Mouse (Mus musculus) forebrain, embryonic 15.5 days (tissue): ENCODE results near the gene Gla. TPM values are rescaled to one million over a fixed set of nuclear protein-coding genes. Genes with fewer than 3 reads are reported as not detected.
"Not testable (repeated sequence)": the region's sequence is repeated elsewhere in the genome, so short reads cannot be mapped to it uniquely, and the experiment has no call there.

ENCODE experiments used
- ATAC-seq: fragments of 200-750 bp; cut with Nextera tagmentation; replicated peaks from 2 replicates; pipeline ENCODE4 v1.8.0; 2017; ENCODE audit warnings: mild to moderate bottlenecking, moderate TSS enrichment, moderate library complexity
- H3K27ac ChIP-seq: fragments of 300-500 bp; sonication (generic); replicated peaks from 2 replicates; pipeline ENCODE4 v1.5.1; 2015; ENCODE audit warnings: mild to moderate bottlenecking, inconsistent platforms
- H3K27me3 ChIP-seq: fragments of 300-500 bp; sonication (generic); 2 replicates; pipeline ENCODE4 v1.6.1; 2015; ENCODE audit warnings: inconsistent platforms
- H3K36me3 ChIP-seq: fragments of 300-500 bp; sonication (generic); 2 replicates; pipeline ENCODE4 v1.6.1; 2015; ENCODE audit warnings: mild to moderate bottlenecking, inconsistent platforms
- H3K4me1 ChIP-seq: fragments of 300-500 bp; sonication (generic); 2 replicates; pipeline ENCODE4 v1.6.1; 2015; ENCODE audit warnings: inconsistent platforms
- H3K4me2 ChIP-seq: fragments of 300-500 bp; sonication (generic); replicated peaks from 2 replicates; pipeline ENCODE4 v1.6.1; 2015; ENCODE audit warnings: mild to moderate bottlenecking, inconsistent platforms
- H3K4me3 ChIP-seq: fragments of 300-500 bp; sonication (generic); 2 replicates; pipeline ENCODE4 v1.5.1; 2015; ENCODE audit warnings: mild to moderate bottlenecking, inconsistent platforms
- H3K9ac ChIP-seq: fragments of 300-500 bp; sonication (generic); replicated peaks from 2 replicates; pipeline ENCODE4 v1.6.1; 2015; ENCODE audit warnings: mild to moderate bottlenecking, inconsistent platforms
- H3K9me3 ChIP-seq: fragments of 300-500 bp; sonication (generic); 2 replicates; pipeline ENCODE4 v1.6.1; 2016; ENCODE audit warnings: inconsistent platforms
- WGBS: fragments of 180-500 bp; shearing (Covaris S2); methylation state at CpG from one replicate; pipeline ENCODE4 v1.1.7; 2015; ENCODE audit warnings: mixed read lengths; 5-methylcytosine and 5-hydroxymethylcytosine counted together
- polyA plus RNA-seq: library from polyadenylated mRNA; unstranded; fragments of >200 nt; fragmentation: Nextera tagmentation; extraction: Ambion mirVana; gene quantifications from 2 replicates; pipeline ENCODE4 v1.2.1, GENCODE M21; 2015

Gla gene
- polyA plus RNA-seq, 1 experiment from 2014 or later, result 2.9 TPM

- H3K4me2 ChIP-seq, result no peak overlapping the region
- ATAC-seq, result no peak
- H3K27ac ChIP-seq, result no peak overlapping the region
- H3K4me3 ChIP-seq, result no peak overlapping the region
- H3K4me1 ChIP-seq, result no peaks in the 10 kb centered on the region
- no peaks in the 10 kb centered on the region for H3K36me3 ChIP-seq
- no peak overlapping the region for H3K9ac ChIP-seq
- 87% methylated on average over 4 of the region's 4 CpGs for WGBS
- H3K27me3 ChIP-seq, result no peaks in the 10 kb centered on the region
- no peaks in the 10 kb centered on the region for H3K9me3 ChIP-seq
Observed at GRCm38 (mm10) chrX:134547330-134547729, 53.6 kb downstream of the Gla start.

GRCm38 (mm10) chrX:134541955-134542308 is 59.0 kb downstream of the Gla start:
- H3K4me3 ChIP-seq, result peak overlapping the region; percentile 54
- no peaks in the 10 kb centered on the region for H3K4me1 ChIP-seq
- no peaks in the 10 kb centered on the region for H3K36me3 ChIP-seq
- no peaks in the 10 kb centered on the region for H3K9me3 ChIP-seq
- peak overlapping the region; percentile 47 for H3K9ac ChIP-seq
- no peak overlapping the region for H3K27ac ChIP-seq
- H3K4me2 ChIP-seq, result peak overlapping the region; percentile 58
- no peaks in the 10 kb centered on the region for H3K27me3 ChIP-seq
- WGBS, result 26% methylated on average over 6 of the region's 6 CpGs
- ATAC-seq, result no peak; the same call in none of the 2 replicates

GRCm38 (mm10) chrX:134541145-134541954 is 59.6 kb downstream of the Gla start, which contains the start of gene Timm8a1:
Gene Timm8a1 (minus strand): TSS chrX:134541865.
- Histone ChIP-seq H3K36me3 (no peaks in the 10 kb centered on the region), H3K4me2 (peak within 1 kb of the TSS; percentile 58), H3K4me1 (no peaks in the 10 kb centered on the region), H3K27ac (peak within 1 kb of the TSS; percentile 79), H3K9me3 (no peaks in the 10 kb centered on the region), H3K4me3 (peak within 1 kb of the TSS; percentile 54), H3K9ac (peak within 1 kb of the TSS; percentile 47), H3K27me3 (no peaks in the 10 kb centered on the region)
- WGBS, result 25% methylated on average over 47 of the region's 61 CpGs
- ATAC-seq, result peak; percentile 95

DNA sequence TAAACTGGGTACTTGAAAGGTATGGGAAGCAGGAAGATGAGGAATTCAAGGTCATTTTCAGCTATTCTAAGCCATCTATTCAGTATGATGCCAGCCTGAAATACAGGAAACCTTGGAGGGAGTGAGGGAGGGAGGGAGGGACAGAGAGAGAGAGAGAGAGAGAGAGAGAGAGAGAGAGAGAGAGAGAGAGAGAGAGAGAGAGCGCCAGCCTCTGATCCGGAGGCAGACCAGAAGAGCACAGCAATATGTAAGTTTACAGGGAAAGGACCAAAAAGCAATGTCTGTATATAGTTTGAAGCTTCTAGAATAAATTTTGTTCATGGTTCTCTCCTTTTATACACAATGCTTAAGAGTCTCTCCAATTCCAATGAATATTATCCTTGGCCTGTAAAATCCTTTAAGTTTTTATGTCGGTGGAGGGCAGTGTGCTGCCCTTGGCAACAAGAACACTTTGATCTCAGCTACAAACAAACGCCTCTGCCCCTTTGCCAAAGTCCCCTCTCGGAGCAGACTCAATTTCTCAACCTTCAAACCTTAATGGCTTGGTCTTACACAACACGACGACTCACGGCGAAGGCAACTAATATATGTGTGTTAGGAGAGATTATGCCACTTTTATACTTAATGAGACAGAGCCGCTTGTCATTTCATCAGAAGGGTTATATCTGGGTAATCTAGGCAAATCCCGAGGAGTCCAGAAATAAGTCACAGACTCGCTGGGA is 60.4 kb downstream of the Gla start:
- Histone ChIP-seq H3K9ac (peak overlapping the region; percentile 47; the same call in 1 of the 2 replicates), H3K27ac (peak overlapping the region; percentile 79), H3K27me3 (no peaks in the 10 kb centered on the region), H3K9me3 (no peaks in the 10 kb centered on the region), H3K36me3 (no peaks in the 10 kb centered on the region), H3K4me2 (peak overlapping the region; percentile 58), H3K4me1 (no peaks in the 10 kb centered on the region), H3K4me3 (peak overlapping the region; percentile 54)
- ATAC-seq, result no peak
- WGBS, result 17% methylated on average over 12 of the region's 12 CpGs

DNA sequence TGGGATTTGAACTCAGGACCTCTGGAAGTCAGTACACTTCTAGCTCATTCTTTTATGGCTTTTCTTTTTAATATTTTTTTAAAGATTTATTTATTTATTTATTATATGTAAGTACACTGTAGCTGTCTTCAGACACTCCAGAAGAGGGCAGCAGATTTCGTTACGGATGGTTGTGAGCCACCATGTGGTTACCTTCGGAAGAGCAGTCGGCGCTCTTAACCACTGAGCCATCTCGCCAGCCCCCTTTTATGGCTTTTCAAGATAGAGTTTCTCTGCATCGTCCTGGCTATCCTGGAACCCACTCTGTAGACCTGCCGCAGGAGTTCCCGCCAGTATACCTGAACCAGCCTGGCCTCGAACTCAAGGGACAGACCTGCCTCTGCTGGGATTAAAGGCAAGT is 61.1 kb downstream of the Gla start:
- WGBS, result 96% methylated on average over 10 of the region's 10 CpGs
- H3K36me3 ChIP-seq, H3K27ac ChIP-seq, H3K27me3 ChIP-seq, ATAC-seq, H3K4me3 ChIP-seq, H3K4me1 ChIP-seq, H3K9me3 ChIP-seq, H3K4me2 ChIP-seq, H3K9ac ChIP-seq: not testable (repeated sequence)

Other genes starting within 250 kb of the Gla start
- 14.2 and 16.8 TPM in 2 replicates for gene Drp2, start 196.6 kb downstream of the Gla start, polyA plus RNA-seq
- gene Taf7l, start 124.6 kb downstream of the Gla start, polyA plus RNA-seq, result not detected in 2 replicates
- 46.8 and 46.9 TPM in 2 replicates for gene Timm8a1, start 59.3 kb downstream of the Gla start, polyA plus RNA-seq
- 0.28 and 0.45 TPM in 2 replicates for gene Btk, start 17.6 kb downstream of the Gla start, polyA plus RNA-seq
- 220 and 235 TPM in 2 replicates for gene Rpl36a, start 15.5 kb downstream of the Gla start, polyA plus RNA-seq
- 174 and 177 TPM in 2 replicates for gene Hnrnph2, start 54 bp upstream of the Gla start, polyA plus RNA-seq
- 7.3 and 7.8 TPM in 2 replicates for gene Armcx4, start 85.4 kb upstream of the Gla start, polyA plus RNA-seq
- 71.0 and 73.6 TPM in 2 replicates for gene Armcx1, start 116.8 kb upstream of the Gla start, polyA plus RNA-seq
- gene Armcx6, start 150.3 kb upstream of the Gla start, polyA plus RNA-seq, result 30.2 and 33.2 TPM in 2 replicates
- gene Armcx3, start 155.5 kb upstream of the Gla start, polyA plus RNA-seq, result 77.1 and 80.7 TPM in 2 replicates
- 70.6 and 75.7 TPM in 2 replicates for gene Armcx2, start 208.1 kb upstream of the Gla start, polyA plus RNA-seq